Mouse (Mus musculus): ENCODE results near the gene Ndrg3.

DNA sequence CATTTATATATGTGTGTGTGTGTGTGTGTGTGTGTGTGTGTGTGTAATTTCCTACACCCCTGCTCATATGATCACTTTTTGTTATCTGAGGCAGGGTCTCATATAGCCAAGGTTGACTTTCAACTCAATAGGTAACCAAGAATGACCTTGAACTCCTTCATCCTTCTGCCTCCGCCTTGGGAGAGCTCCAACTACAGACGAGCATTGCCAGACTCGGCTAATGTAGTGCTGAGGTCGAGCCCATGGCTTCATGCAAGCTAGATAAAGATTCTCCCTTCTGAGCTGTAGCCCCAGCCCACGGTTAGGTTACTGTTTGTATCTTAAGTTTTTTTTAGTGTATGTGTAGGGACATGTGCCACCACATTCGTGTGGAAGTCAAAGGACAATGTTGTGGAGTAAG lies 90.0 kb downstream of the Ndrg3 start:
- TF ChIP-seq TCF12 (IDR thresholded peaks at IDR 0.05; ENCODE audit: low read depth, low read length) (no peak), UBTF (IDR thresholded peaks at IDR 0.05; ENCODE audit: low read depth, low read length) (no peak), CTCF (conservative IDR thresholded peaks at IDR 0.05 in 1 of 2, IDR thresholded peaks at IDR 0.05 in 1 of 2; ENCODE audit: low read depth in 2 of 2, low read length in 2 of 2) (no peak), ZMIZ1 (IDR thresholded peaks at IDR 0.05; ENCODE audit: low read depth, low read length) (no peak), ETS1 (conservative IDR thresholded peaks at IDR 0.05; ENCODE audit: low read depth, low read length) (no peak), ELF1 (IDR thresholded peaks at IDR 0.05; ENCODE audit: low read depth, low read length) (no peak), POLR2A (IDR thresholded peaks at IDR 0.05; ENCODE audit: low read depth, low read length) (no peak), RCOR1 (conservative IDR thresholded peaks at IDR 0.05; ENCODE audit: low read depth, low read length) (no peak), ZC3H11A (IDR thresholded peaks at IDR 0.05; ENCODE audit: low read depth, low read length) (no peak), SMC3 (IDR thresholded peaks at IDR 0.05; ENCODE audit: low read depth, low read length) (no peak), BHLHE40 (IDR thresholded peaks at IDR 0.05; ENCODE audit: low read depth, low read length) (no peak), ZNF384 (IDR thresholded peaks at IDR 0.05; ENCODE audit: low read depth, low read length) (no peak), E2F4 (IDR thresholded peaks at IDR 0.05; ENCODE audit: insufficient replicate concordance, low read depth, low read length) (no peak), GABPA (IDR thresholded peaks at IDR 0.05; ENCODE audit: insufficient replicate concordance, low read depth, low read length) (no peak)
